Mouse (Mus musculus) lung, postnatal 4 days (tissue): ENCODE measurements around the gene Clip1.
A peak's percentile ranks its signal among the peaks of the same experiment; 100 is the strongest.
"Not testable (repeated sequence)": the region's sequence is repeated elsewhere in the genome, so short reads cannot be mapped to it uniquely, and the experiment has no call there.

Source experiments
- DNase-seq, 2 experiments: peaks; one replicate each; pipeline ENCODE4 v3.0.0; 2021

The Clip1 gene

GRCm38 (mm10) chr5:123684221-123685144 is at the start of gene Clip1:
Clip1 (minus strand) TSS chr5:123684618.
- DNase-seq = peak; percentile 79 to 85

GRCm38 (mm10) chr5:123730981-123731380 is 46.6 kb upstream of the Clip1 start:
- DNase-seq = no peak

- DNase-seq = not testable (repeated sequence)
These were observed 39.4 kb upstream of the Clip1 start for GRCm38 (mm10) chr5:123723816-123724215.

GRCm38 (mm10) chr5:123720328-123721311 is 36.2 kb upstream of the Clip1 start, which contains the start of gene Zcchc8:
Zcchc8 (minus strand) TSS chr5:123721100.
- peak; percentile 96 to 97 for DNase-seq

GRCm38 (mm10) chr5:123714622-123715021 is 30.2 kb upstream of the Clip1 start:
- no peak for DNase-seq

GRCm38 (mm10) chr5:123713782-123714181 is 29.4 kb upstream of the Clip1 start:
- peak in 1 of 2 experiments; percentile 25 for DNase-seq

GRCm38 (mm10) chr5:123709571-123709970 is 25.2 kb upstream of the Clip1 start:
- DNase-seq = no peak

GRCm38 (mm10) chr5:123708598-123708997 is 24.2 kb upstream of the Clip1 start:
- DNase-seq = no peak

GRCm38 (mm10) chr5:123700625-123701024 is 16.2 kb upstream of the Clip1 start:
- DNase-seq = peak; percentile 64 to 85

GRCm38 (mm10) chr5:123699198-123699597 is 14.8 kb upstream of the Clip1 start:
- peak; percentile 62 to 85 for DNase-seq

GRCm38 (mm10) chr5:123696961-123697360 is 12.5 kb upstream of the Clip1 start:
- no peak for DNase-seq

- no peak for DNase-seq
These were observed 11.8 kb upstream of the Clip1 start for GRCm38 (mm10) chr5:123696244-123696643.

GRCm38 (mm10) chr5:123694468-123694867 is 10.1 kb upstream of the Clip1 start:
- peak; percentile 61 to 85 for DNase-seq

- peak; percentile 71 for DNase-seq
These were observed 819 bp downstream of the Clip1 start for GRCm38 (mm10) chr5:123683377-123684220.

- peak; percentile 37 to 46 for DNase-seq
These were observed 1.4 kb downstream of the Clip1 start for GRCm38 (mm10) chr5:123683043-123683376.

- no peak for DNase-seq
These were observed 2.0 kb downstream of the Clip1 start for GRCm38 (mm10) chr5:123682372-123682771.

GRCm38 (mm10) chr5:123679546-123680263 is 4.7 kb downstream of the Clip1 start:
- no peak for DNase-seq

- DNase-seq = no peak
These were observed 5.3 kb downstream of the Clip1 start for GRCm38 (mm10) chr5:123679106-123679505.

GRCm38 (mm10) chr5:123675717-123676116 is 8.7 kb downstream of the Clip1 start:
- no peak for DNase-seq

GRCm38 (mm10) chr5:123675221-123675620 is 9.2 kb downstream of the Clip1 start:
- DNase-seq = peak in 1 of 2 experiments; percentile 46

- no peak for DNase-seq
These were observed 13.0 kb downstream of the Clip1 start for GRCm38 (mm10) chr5:123671473-123671820.
